Mouse (Mus musculus) R1 (cell line): ENCODE results near the gene Rbm47.
"Not testable (repeated sequence)": the region's sequence is repeated elsewhere in the genome, so short reads cannot be mapped to it uniquely, and the experiment has no call there.

Source experiments
- DNase-seq: peaks from one replicate; pipeline ENCODE4 v3.0.0-alpha.2; 2018; ENCODE audit warnings: low read depth, low spot score

The Rbm47 gene

GRCm38 (mm10) chr5:66026796-66027195 lies 146.1 kb downstream of the Rbm47 start:
- DNase-seq = peak; percentile 32

GRCm38 (mm10) chr5:66015449-66015961 lies 157.4 kb downstream of the Rbm47 start:
- DNase-seq = no peak

GRCm38 (mm10) chr5:66014437-66014836 lies 158.5 kb downstream of the Rbm47 start:
- DNase-seq = no peak

GRCm38 (mm10) chr5:66013999-66014398 lies 158.9 kb downstream of the Rbm47 start:
- DNase-seq = no peak

GRCm38 (mm10) chr5:66008245-66008967 lies 164.5 kb downstream of the Rbm47 start:
- peak; percentile 53 for DNase-seq

GRCm38 (mm10) chr5:66005041-66005678 lies 167.8 kb downstream of the Rbm47 start:
- peak; percentile 81 for DNase-seq

- no peak for DNase-seq
These were observed 168.6 kb downstream of the Rbm47 start, which contains the start of gene 9130230L23Rik for GRCm38 (mm10) chr5:66004134-66004925. Gene 9130230L23Rik (minus strand): TSS chr5:66004285.

GRCm38 (mm10) chr5:66001232-66001631 lies 171.7 kb downstream of the Rbm47 start:
- DNase-seq = no peak

- DNase-seq = no peak
These were observed 172.3 kb downstream of the Rbm47 start for GRCm38 (mm10) chr5:66000567-66001125.

GRCm38 (mm10) chr5:66000074-66000473 lies 172.8 kb downstream of the Rbm47 start:
- no peak for DNase-seq

GRCm38 (mm10) chr5:65999106-65999505 lies 173.8 kb downstream of the Rbm47 start:
- DNase-seq = no peak

- peak; percentile 33 for DNase-seq
These were observed 175.1 kb downstream of the Rbm47 start for GRCm38 (mm10) chr5:65997813-65998212.

- peak; percentile 63 for DNase-seq
These were observed 178.3 kb downstream of the Rbm47 start for GRCm38 (mm10) chr5:65994643-65995042.

- peak; percentile 87 for DNase-seq
These were observed 181.7 kb downstream of the Rbm47 start for GRCm38 (mm10) chr5:65991191-65991590.

- not testable (repeated sequence) for DNase-seq
These were observed 185.9 kb downstream of the Rbm47 start for GRCm38 (mm10) chr5:65987004-65987403.

GRCm38 (mm10) chr5:65986426-65986825 lies 186.5 kb downstream of the Rbm47 start:
- no peak for DNase-seq

- DNase-seq = peak; percentile 94
These were observed 197.2 kb downstream of the Rbm47 start for GRCm38 (mm10) chr5:65975731-65976130.

GRCm38 (mm10) chr5:65973189-65973588 lies 199.7 kb downstream of the Rbm47 start:
- no peak for DNase-seq

- peak; percentile 74 for DNase-seq
These were observed 204.9 kb downstream of the Rbm47 start for GRCm38 (mm10) chr5:65968004-65968403.

GRCm38 (mm10) chr5:65967091-65967490 lies 205.8 kb downstream of the Rbm47 start:
- no peak for DNase-seq
